Mouse (Mus musculus): ENCODE measurements around the gene Chchd6.

Chchd6 gene

DNA sequence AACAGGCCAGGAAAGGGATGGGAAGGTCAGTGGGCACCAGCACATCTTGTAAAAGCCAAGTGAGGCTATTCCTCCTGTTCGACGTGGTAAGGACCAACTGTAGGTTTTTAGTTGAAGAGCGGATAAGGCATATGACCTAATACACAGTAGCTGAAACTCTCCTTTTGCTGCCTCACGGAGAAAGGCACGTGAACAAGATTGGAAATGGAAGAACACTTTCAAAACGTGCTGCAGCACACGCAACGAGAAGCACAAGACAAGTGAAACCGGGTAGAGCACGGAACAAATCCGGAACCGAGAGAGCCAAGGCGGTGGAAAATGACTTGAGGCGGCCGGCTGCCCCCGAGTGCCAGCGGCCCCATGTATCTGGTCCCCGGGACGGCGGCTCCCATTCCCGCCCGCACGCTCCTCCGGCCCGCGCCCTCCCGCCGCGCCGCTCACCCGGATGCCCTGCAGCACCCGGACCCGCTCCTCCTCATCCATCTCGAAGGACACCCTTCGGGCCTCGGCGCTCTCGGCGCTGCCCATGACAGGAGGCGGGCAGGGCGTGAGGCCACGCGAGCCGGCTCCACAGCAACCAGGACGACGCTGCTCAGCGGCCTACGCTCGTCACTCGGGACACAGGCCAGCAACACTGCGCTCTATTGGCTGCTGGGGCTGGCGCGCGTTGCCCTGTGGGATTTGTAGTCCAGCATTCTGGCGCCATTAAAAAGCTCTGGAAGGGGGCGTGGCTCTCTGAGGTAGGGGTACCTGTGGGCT lies at the start of gene Chchd6:
Gene Chchd6, minus strand, starts transcription at position 635 of the 759 bp plus-strand sequence.
- peak; percentile 94 for DNase-seq (ENCODE audit: low read depth, low spot score)

DNA sequence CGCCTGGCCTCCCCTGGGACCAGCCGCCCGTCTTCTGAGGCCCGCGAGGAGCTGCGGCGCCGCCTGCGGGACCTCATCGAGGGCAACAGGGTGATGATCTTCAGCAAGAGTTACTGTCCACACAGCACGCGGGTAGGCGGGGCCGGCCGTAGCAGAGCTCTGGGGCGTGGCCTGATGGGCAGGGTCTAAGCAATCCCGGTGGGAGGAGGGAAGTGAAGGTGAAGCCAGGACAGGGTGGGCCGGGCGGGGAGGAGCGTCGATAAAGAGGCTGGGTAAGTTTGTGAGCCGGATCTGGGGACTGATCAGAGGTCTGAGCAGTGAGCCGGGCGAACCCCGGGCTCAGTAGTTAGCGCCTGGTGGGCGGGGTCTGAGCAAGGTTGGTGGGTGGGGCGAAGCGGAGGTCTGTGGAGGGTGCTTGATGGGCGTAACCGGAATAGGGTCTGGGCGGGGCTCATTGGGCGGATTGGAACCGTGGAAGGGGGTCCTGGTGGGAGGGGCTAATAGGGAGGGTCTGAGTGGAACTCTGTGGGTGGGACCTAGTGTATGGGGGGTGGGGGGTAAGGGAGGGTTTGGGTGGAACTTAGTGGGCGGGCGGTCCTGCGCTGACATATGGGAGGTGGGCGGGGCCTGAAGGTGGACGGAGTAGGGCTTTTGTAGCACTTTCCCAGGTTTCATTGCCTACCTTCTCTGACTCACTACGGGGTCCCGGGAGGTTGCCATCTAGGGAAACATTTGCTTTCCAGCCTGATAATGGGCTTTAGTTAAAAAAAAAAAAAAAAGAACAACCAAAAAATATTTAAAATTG lies 49.0 kb upstream of the Chchd6 start:
- DNase-seq (ENCODE audit: low read depth, low spot score): peak; percentile 94

DNA sequence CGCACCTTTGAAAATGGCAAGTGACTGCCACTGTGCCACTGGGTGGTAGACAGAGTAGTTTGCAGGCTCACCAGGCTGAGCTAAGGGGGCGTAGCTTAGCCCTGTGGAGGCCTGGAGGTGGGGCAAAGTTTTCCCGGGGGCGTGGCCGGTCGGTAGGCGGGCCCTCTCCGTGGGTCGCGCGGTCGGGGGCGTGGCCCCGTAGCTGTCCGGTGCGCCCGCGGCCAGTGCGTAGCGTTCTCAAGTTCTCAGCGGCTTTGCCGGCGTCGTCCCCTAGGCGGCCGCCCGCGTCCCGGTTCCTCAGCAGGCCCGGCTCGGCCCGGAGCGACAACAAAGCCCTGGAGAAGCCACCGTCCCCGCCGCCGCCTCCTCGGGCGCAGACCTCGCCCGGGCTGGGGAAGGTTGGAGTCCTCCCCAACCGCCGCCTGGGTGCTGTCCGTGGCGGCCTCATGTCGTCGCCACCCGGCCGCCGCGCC lies 48.4 kb upstream of the Chchd6 start, which contains the start of gene Txnrd3:
Gene Txnrd3, plus strand, starts transcription at position 191 of the 473 bp plus-strand sequence.
- peak; percentile 93 for DNase-seq (ENCODE audit: low read depth, low spot score)

- peak; percentile 68 for DNase-seq (ENCODE audit: low read depth, low spot score)
Observed at GRCm38 (mm10) chr6:89639025-89639424, 43.6 kb upstream of the Chchd6 start.

DNA sequence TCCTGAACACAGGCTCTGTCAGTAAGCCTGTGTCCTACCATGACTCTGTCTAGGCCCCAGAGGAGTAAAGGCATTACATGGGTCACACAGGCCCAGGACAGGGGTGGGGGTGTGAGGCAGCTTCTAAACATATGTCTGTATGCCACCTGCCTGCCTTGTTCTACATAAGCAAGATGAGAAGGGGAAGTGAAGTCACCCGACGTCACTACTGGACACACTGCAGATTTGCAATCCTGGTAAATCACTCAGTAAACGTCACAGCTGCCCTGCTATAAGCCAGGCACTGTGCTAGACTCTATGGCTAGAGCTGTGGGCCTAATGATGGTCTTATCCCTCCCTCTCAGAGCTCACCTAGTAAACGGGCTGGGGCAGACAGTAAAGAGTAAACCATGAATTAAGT lies 42.5 kb upstream of the Chchd6 start:
- DNase-seq (ENCODE audit: low read depth, low spot score): no peak

GRCm38 (mm10) chr6:89634400-89634799 lies 38.9 kb upstream of the Chchd6 start:
- DNase-seq (ENCODE audit: low read depth, low spot score): no peak

DNA sequence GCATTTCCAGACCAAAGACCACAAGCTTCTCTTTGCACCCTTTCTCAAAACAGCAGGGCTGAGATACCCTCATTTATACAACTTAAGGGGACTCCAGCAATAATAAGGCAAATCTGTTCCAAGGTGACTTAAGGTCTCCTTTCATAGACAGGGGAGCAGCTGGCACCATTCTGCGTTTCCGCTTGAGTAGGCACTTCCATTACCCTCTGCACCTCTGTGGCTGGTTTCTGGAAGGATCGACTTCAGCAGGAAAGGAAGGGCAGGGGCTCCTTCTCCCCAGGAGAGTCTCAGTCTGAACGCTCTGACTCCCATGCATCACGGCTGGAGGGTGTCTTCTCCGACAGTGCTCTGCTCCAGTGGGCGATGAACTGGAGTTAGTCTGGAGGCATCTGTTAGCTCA lies 37.7 kb upstream of the Chchd6 start:
- DNase-seq (ENCODE audit: low read depth, low spot score): no peak

DNA sequence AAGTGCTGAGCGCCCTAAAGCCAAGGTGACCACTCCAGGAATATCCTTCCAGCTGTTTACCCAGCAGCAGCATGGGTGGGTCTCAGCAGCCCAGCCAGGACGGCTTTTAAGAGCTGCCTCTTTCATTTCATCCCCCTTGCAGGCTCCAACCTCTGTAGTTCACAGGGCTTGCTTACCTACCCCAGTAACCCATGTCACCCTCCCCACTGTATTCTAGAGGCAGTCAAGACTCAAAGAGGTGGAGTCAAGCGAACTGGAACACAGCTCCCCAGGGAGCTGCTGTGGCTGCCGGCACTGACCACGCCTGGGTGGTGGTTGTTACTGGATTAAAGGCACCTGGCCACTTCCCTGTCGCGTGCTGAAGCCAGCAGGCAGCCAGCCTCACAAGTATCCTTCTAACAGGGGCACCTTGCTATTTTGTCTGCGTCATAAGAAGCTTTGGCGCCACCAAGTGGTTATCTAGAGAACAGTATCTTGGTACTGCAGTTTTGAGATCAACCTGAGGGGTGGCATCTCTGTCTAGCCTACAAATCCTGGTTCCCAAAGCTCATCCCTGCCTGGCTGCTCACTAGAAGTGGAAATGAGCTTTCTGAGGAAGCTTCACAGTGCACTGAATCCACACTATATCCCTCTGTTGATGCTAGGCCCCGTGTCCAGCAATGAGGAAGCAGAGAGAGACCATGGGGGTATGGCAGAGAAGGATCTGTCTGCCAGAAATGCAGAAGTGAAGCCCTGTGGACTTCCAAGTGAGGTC lies 36.5 kb upstream of the Chchd6 start:
- peak; percentile 86 for DNase-seq (ENCODE audit: low read depth, low spot score)

DNA sequence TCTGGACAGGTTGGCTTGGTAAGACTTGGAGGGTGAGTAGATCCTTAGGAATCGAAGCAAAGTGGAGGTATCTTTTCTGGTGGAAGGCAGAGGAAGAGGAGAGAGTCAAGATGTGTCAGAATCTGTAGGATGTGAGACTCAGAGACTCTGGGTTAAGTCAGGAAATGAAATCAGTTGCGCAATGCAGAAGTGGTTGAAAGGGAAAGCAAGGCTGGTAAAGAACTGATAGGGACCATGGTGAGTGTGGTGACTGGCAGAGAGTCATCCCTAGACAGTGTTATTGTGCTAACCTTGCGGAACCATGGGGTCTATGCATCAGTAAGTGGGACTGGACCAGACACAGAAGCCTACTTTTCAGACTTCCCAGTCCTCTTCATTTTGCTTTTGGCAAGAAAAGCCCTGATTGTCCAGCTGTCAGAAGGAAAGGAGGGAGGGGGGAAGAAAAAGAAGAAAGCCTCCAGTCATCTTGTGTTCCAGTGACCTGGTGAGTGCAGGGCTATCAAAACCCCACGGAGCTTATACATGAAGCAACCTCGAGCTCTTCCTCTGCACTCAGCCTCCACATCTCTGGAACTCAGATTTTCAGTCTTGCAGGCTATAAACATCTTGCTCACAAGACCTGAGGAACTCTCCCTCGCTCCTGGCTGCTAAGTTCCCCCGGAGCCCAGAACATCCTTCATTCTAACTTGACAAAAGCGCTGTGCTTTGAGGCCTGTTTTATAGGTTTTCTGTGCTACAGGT lies 32.8 kb upstream of the Chchd6 start:
- no peak for DNase-seq (ENCODE audit: low read depth, low spot score)

DNA sequence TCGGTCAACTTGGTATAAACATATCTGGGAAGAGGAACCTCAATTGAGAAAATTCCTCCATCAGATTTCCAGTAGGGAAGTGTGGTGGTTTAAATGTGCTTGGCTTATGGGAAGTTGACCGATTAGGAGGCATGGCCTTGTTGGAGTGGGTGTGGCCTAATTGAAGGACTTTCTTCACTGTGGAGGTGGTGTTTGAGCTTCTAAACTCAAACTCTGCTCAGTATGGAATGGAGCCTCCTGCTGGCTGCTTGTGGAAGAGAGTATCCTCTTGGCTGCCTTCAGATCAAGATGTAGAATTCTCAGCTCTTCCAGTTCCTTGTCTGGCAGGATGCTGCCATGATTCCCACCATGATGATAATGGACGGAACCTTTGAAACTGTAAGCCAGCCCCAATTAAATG lies 27.2 kb upstream of the Chchd6 start:
- DNase-seq (ENCODE audit: low read depth, low spot score): peak; percentile 28

DNA sequence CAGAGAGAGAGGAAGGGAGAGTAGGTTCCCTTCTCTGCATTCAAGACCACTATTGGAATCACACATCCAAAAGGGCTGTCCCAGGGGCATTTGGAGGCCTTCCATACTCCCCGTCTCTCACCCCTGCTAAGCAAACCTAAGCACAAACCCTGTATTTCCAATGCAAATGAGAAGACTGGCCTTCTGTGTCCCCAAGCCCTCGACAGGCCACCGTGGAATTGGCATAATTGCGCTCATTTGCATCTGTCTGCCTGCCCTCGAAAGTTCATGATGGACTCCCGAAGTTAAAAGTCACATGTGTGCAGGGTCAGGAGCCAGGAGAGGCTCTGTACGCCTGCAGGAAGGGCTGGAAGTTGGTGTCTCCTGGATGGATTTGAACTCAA lies 19.9 kb upstream of the Chchd6 start:
- DNase-seq (ENCODE audit: low read depth, low spot score): no peak

DNA sequence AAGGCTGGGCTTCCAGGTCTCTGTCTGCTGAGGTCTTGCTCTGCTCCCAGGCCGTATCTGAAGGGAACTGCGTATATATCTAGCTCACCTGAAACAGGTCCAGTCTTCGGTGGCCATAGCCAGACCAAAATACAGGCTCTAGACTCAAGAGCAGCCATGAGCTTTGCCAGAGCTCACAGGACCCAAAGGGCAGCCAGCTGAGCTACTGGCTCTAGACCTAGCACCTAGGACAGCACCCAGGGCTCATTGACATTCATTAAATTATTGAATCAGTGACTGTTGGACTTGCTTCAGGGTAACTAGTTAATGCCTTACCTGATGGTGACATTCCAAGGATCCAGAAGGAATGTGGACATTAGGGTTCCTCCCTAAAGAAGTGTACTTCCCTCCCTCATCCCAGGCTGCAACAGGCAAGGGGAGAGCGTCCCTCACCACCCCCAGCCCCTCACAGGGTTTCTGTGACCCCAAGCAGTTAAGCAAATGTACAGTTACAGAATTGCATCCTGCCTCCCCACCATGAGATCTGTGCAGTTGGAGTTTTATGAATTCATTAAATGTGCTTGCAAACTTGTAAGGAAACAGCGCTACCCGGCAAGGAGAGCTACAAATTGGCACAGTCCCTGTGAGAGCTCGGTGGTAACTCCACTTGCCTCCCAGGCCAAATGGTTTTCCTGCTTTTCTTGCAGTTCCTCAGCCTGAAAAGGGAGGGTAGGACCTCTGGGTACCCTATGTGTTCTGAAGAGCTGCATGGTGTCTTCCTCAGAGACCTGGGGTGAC lies 19.3 kb upstream of the Chchd6 start:
- no peak for DNase-seq (ENCODE audit: low read depth, low spot score)

DNA sequence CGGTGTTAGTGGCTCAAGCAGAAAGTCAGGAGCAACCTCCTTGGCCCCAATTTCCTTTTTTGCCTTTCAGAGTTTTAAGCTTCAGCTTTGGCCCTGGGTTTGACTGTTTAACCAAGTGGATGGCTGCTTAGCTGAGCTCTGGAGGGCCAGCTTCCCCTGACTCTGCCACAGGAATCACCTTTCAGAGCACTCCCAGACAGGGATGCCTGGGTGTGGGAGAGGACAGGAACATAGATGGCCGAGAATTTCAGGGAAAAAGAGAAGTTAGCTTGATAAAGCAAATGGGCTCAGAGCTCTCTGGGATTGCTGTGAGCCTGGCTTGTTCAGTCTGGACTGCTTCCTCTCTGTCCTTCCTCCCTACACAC lies 18.6 kb upstream of the Chchd6 start:
- no peak for DNase-seq (ENCODE audit: low read depth, low spot score)

GRCm38 (mm10) chr6:89613336-89614106 lies 18.1 kb upstream of the Chchd6 start:
- no peak for DNase-seq (ENCODE audit: low read depth, low spot score)

GRCm38 (mm10) chr6:89607999-89608398 lies 12.5 kb upstream of the Chchd6 start:
- peak; percentile 46 for DNase-seq (ENCODE audit: low read depth, low spot score)

- no peak for DNase-seq (ENCODE audit: low read depth, low spot score)
Observed at GRCm38 (mm10) chr6:89606096-89606495, 10.6 kb upstream of the Chchd6 start.

GRCm38 (mm10) chr6:89596510-89596909 lies 1.1 kb upstream of the Chchd6 start:
- DNase-seq (ENCODE audit: low read depth, low spot score): no peak

GRCm38 (mm10) chr6:89595777-89596146 lies 310 bp upstream of the Chchd6 start:
- no peak for DNase-seq (ENCODE audit: low read depth, low spot score)

- no peak for DNase-seq (ENCODE audit: low read depth, low spot score)
Observed at GRCm38 (mm10) chr6:89592016-89592415, 3.4 kb downstream of the Chchd6 start.

DNA sequence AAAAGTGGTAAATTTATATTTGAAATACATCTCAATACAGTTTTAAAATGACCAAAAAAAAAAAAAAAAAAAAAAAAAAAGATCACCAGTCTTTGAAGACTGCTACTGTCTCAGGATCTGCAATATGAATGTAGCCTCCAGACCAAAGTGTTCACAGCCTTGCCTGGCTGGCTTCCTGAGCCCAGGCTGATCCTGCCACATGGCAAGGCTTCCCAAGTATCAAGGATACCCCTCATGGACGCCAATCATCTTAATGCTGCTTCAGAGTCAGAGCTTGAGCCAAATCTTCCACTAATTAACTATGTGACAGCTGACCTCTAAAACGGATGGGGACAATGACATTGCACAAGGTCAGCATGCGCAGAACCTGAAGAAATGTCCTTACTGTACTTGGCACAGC lies 3.9 kb downstream of the Chchd6 start:
- DNase-seq (ENCODE audit: low read depth, low spot score): no peak

All from CD4-positive, CD25-positive, alpha-beta regulatory T cell, adult 2 months (primary cell).